Mouse (Mus musculus) testis, postnatal 10 days (tissue): ENCODE data around the gene Ssna1.

Experiments used
- DNase-seq: peaks from one replicate; pipeline ENCODE4 v3.0.0; 2021; ENCODE audit warnings: low spot score

Ssna1 gene

GRCm38 (mm10) chr2:25231038-25231437, 41.2 kb downstream of the Ssna1 start:
- no peak for DNase-seq

- DNase-seq = no peak
Measured at GRCm38 (mm10) chr2:25230581-25230980, 41.7 kb downstream of the Ssna1 start.

- DNase-seq = no peak
Measured at GRCm38 (mm10) chr2:25229582-25229981, 42.7 kb downstream of the Ssna1 start.

GRCm38 (mm10) chr2:25228995-25229530, 43.2 kb downstream of the Ssna1 start:
- DNase-seq = no peak

- DNase-seq = peak; percentile 90
Measured at GRCm38 (mm10) chr2:25228431-25228889, 43.8 kb downstream of the Ssna1 start.

- no peak for DNase-seq
Measured at GRCm38 (mm10) chr2:25227406-25227805, 44.8 kb downstream of the Ssna1 start.

- no peak for DNase-seq
Measured at GRCm38 (mm10) chr2:25226864-25227263, 45.4 kb downstream of the Ssna1 start.

GRCm38 (mm10) chr2:25225811-25226379, 46.3 kb downstream of the Ssna1 start:
- no peak for DNase-seq

- peak; percentile 94 for DNase-seq
Measured at GRCm38 (mm10) chr2:25224766-25225752, 47.2 kb downstream of the Ssna1 start.

- no peak for DNase-seq
Measured at GRCm38 (mm10) chr2:25224492-25224765, 47.8 kb downstream of the Ssna1 start, which contains the start of gene Tubb4b. Gene Tubb4b (minus strand): TSS chr2:25224702.

GRCm38 (mm10) chr2:25223681-25224491, 48.4 kb downstream of the Ssna1 start:
- peak; percentile 82 for DNase-seq

GRCm38 (mm10) chr2:25221331-25221772, 50.9 kb downstream of the Ssna1 start:
- DNase-seq = no peak
